26 mouse cellular contexts compared by ENCODE assay signal in genomic region chr9:52280556-52280955, GRCm38 (mm10).
DNase-seq lines count a peak whose midpoint lies in the region; ATAC-seq and TF ChIP-seq lines count a peak whose summit lies in the region.
"Had no signal": no experiment of that assay in that cellular context is flagged by ENCODE, and none has a peak within 500 bp of the region (broad histone marks: within the 10 kb centered on the region; RNA-seq: fewer than 3 reads in every experiment).

No protein-coding gene starts in this region.

- peaks cover 23% of the 10 kb centered on the region for H3K4me1 ChIP-seq in heart, embryonic 13.5 days
- H3K4me1 ChIP-seq in heart, embryonic 10.5 days, result peaks cover 22% of the 10 kb centered on the region
- H3K4me1 ChIP-seq in bone marrow macrophage, adult 2 months (ENCODE audit: control insufficient read depth, insufficient read depth, low read length), result peaks cover 20% of the 10 kb centered on the region
- no peaks in the 10 kb centered on the region for H3K4me1 ChIP-seq in kidney, embryonic 16.5 days (ENCODE audit: insufficient read depth, low read length)
- H3K4me1 ChIP-seq: liver, embryonic 15.5 days had no signal

- H3K27ac ChIP-seq in heart, embryonic 13.5 days (replicated peaks), result peak overlapping the region; percentile 81
- no peak overlapping the region for H3K27ac ChIP-seq in heart, embryonic 10.5 days
- 0 out of 2 replicates have a peak overlapping the region, but pooled peaks have one; percentile 2 for H3K27ac ChIP-seq in bone marrow macrophage, adult 2 months (ENCODE audit: insufficient read depth, low read depth, low read length)
- H3K27ac ChIP-seq in kidney, embryonic 16.5 days (ENCODE audit: low read length), result no peak overlapping the region
- H3K27ac ChIP-seq: gastrocnemius, adult 2 months; hindbrain, embryonic 13.5 days; limb, embryonic 12.5 days; liver, embryonic 15.5 days; neural tube, embryonic 15.5 days had no signal

- peak overlapping the region; percentile 45 for H3K4me2 ChIP-seq in heart, embryonic 13.5 days
- H3K4me2 ChIP-seq in kidney, embryonic 16.5 days (replicated peaks; ENCODE audit: low read depth, low read length), result no peak overlapping the region
- H3K4me2 ChIP-seq: hindbrain, embryonic 13.5 days; limb, embryonic 12.5 days; liver, embryonic 15.5 days; neural tube, embryonic 15.5 days had no signal

- no peak overlapping the region for H3K9ac ChIP-seq in heart, embryonic 13.5 days
- H3K9ac ChIP-seq in kidney, embryonic 16.5 days (replicated peaks; ENCODE audit: low read length), result no peak overlapping the region
- H3K9ac ChIP-seq: hindbrain, embryonic 13.5 days; limb, embryonic 12.5 days; liver, embryonic 15.5 days; neural tube, embryonic 15.5 days had no signal

- no peaks in the 10 kb centered on the region for H3K27me3 ChIP-seq in heart, embryonic 13.5 days (replicated peaks)
- no peaks in the 10 kb centered on the region for H3K27me3 ChIP-seq in heart, embryonic 10.5 days (ENCODE audit: insufficient read depth, poor library complexity, severe bottlenecking)
- no peaks in the 10 kb centered on the region for H3K27me3 ChIP-seq in kidney, embryonic 16.5 days (ENCODE audit: insufficient read depth, low read length)
- H3K27me3 ChIP-seq: hindbrain, embryonic 13.5 days; limb, embryonic 12.5 days; liver, embryonic 15.5 days; neural tube, embryonic 15.5 days had no signal

- no peak overlapping the region for H3K4me3 ChIP-seq in heart, embryonic 13.5 days
- H3K4me3 ChIP-seq in heart, embryonic 10.5 days, result no peak overlapping the region
- no peak overlapping the region for H3K4me3 ChIP-seq in bone marrow macrophage, adult 2 months (ENCODE audit: insufficient read depth, low read length)
- H3K4me3 ChIP-seq in kidney, embryonic 16.5 days (ENCODE audit: low read length), result no peak overlapping the region
- H3K4me3 ChIP-seq: erythroblast, embryonic 14.5 days; gastrocnemius, adult 2 months; hindbrain, embryonic 13.5 days; limb, embryonic 12.5 days; liver, embryonic 15.5 days; neural tube, embryonic 15.5 days had no signal

- TF ChIP-seq CTCF in bone marrow macrophage, adult 2 months (IDR thresholded peaks at IDR 0.05; ENCODE audit: low read depth, low read length), result no peak

- ATAC-seq in heart, embryonic 13.5 days (ENCODE audit: extremely low read depth, insufficient number of reproducible peaks, low FRiP score, low TSS enrichment), result no peak
- no peak for ATAC-seq in kidney, embryonic 16.5 days (ENCODE audit: low FRiP score, low TSS enrichment)
- ATAC-seq: forebrain, embryonic 16.5 days; intestine, postnatal 0 days had no signal

- H3K36me3 ChIP-seq in heart, embryonic 13.5 days, result no peaks in the 10 kb centered on the region
- no peaks in the 10 kb centered on the region for H3K36me3 ChIP-seq in heart, embryonic 10.5 days
- H3K36me3 ChIP-seq in kidney, embryonic 16.5 days (ENCODE audit: insufficient read depth, low read length), result no peaks in the 10 kb centered on the region
- H3K36me3 ChIP-seq: hindbrain, embryonic 13.5 days; limb, embryonic 12.5 days; liver, embryonic 15.5 days; neural tube, embryonic 15.5 days had no signal

- WGBS in heart, embryonic 13.5 days, result 56% methylated on average over 3 of the region's 3 CpGs
- 82% methylated on average over 3 of the region's 3 CpGs for WGBS in heart, embryonic 10.5 days
- 90% methylated on average over 3 of the region's 3 CpGs for WGBS in kidney, embryonic 16.5 days

- no peaks in the 10 kb centered on the region for H3K9me3 ChIP-seq in heart, embryonic 13.5 days
- no peaks in the 10 kb centered on the region for H3K9me3 ChIP-seq in heart, embryonic 10.5 days
- H3K9me3 ChIP-seq in kidney, embryonic 16.5 days (ENCODE audit: low read length), result no peaks in the 10 kb centered on the region
- H3K9me3 ChIP-seq: hindbrain, embryonic 13.5 days; limb, embryonic 12.5 days; liver, embryonic 15.5 days; neural tube, embryonic 15.5 days had no signal

- TF ChIP-seq POLR2A in bone marrow macrophage, adult 2 months (IDR thresholded peaks at IDR 0.05; ENCODE audit: borderline replicate concordance, low read depth, low read length), result no peak

- no peak for DNase-seq in heart, embryonic 10.5 days (ENCODE audit: low spot score)
- peak; percentile 14 for DNase-seq in heart, postnatal 4 days
- peak; percentile 21 for DNase-seq in lung, postnatal 10 days
- no peak for DNase-seq in embryo, embryonic 9.5 days (ENCODE audit: extremely low spot score)
- DNase-seq in spleen, postnatal 4 days (ENCODE audit: low spot score in 2 of 2), result no peak
- DNase-seq: adrenal gland, postnatal 14 days; cerebellum, adult 18-20 months; cerebellum, postnatal 10 days; gastrocnemius, adult 2 months; gastrocnemius, postnatal 36 days; kidney, adult 9 months; kidney, postnatal 25 days; midbrain, embryonic 14.5 days; retina, postnatal 1 day; right cerebral cortex, postnatal 14 days; thymus, postnatal 25 days had no signal

Comparison
In these comparisons a context has a peak if more than half of its experiments do, and no peak if none do; other contexts are left out.
1. H3K27ac ChIP-seq: peak in heart, embryonic 13.5 days (single experiment) and bone marrow macrophage, adult 2 months (single experiment); none in heart, embryonic 10.5 days (single experiment) and kidney, embryonic 16.5 days (single experiment).
2. DNase-seq: peak in heart, postnatal 4 days (single experiment) and lung, postnatal 10 days (single experiment); none in heart, embryonic 10.5 days (single experiment), embryo, embryonic 9.5 days (single experiment) and spleen, postnatal 4 days (0 of 2).